Mouse (Mus musculus) MEL (cell line): ENCODE data around the gene Gm20388.

Source experiments
- CTCF ChIP-seq, 3 experiments: IDR thresholded peaks in 2 of 3; conservative IDR thresholded peaks in 1 of 3; 2 replicates each; pipeline ENCODE4 v1.5.1; 2011 to 2012; ENCODE audit warnings: low read length in 3 of 3, low read depth in 2 of 3, mild to moderate bottlenecking in 2 of 3, improper control_type of control experiment in 1 of 3, inconsistent platforms in 1 of 3, mixed read lengths in 1 of 3, moderate library complexity in 1 of 3; ENCODE audit not compliant: control insufficient read depth in 1 of 3, insufficient read depth in 1 of 3, poor library complexity in 1 of 3, severe bottlenecking in 1 of 3
- MAFK ChIP-seq: IDR thresholded peaks from 2 replicates; pipeline ENCODE4 v1.6.1; 2011; ENCODE audit warnings: low read depth, mild to moderate bottlenecking, low read length, improper control_type of control experiment, borderline replicate concordance

GRCm38 (mm10) chr8:120329030-120329748 lies 418.5 kb downstream of the Gm20388 start:
- TF ChIP-seq MAFK (no peak), CTCF (IDR thresholded peaks at IDR 0.05 in 2 of 3, conservative IDR thresholded peaks at IDR 0.05 in 1 of 3; ENCODE audit: control insufficient read depth in 1 of 3, insufficient read depth in 1 of 3, low read depth in 2 of 3, low read length in 3 of 3, poor library complexity in 1 of 3, severe bottlenecking in 1 of 3) (no peak)
